Mouse (Mus musculus) cerebellum, adult 2 months (tissue): ENCODE measurements around the gene a. TPM values are rescaled to one million over a fixed set of nuclear protein-coding genes. Genes with fewer than 3 reads are reported as not detected.

ENCODE experiments used
- DNase-seq, 2 experiments: peaks; one replicate each; pipeline ENCODE4 v3.0.0; 2021
- H3K27ac ChIP-seq: fragments of 200-500 bp; 2 replicates; pipeline ENCODE4 v1.5.1; 2012; ENCODE audit warnings: low read length, control low read depth, inconsistent platforms; ENCODE audit not compliant: insufficient read depth
- H3K27me3 ChIP-seq: fragments of 200-500 bp; 2 replicates; pipeline ENCODE4 v1.6.1; 2012; ENCODE audit warnings: inconsistent platforms, mild to moderate bottlenecking, low read length, moderate library complexity; ENCODE audit not compliant: control insufficient read depth, insufficient read depth
- H3K4me1 ChIP-seq: fragments of 200-500 bp; 2 replicates; pipeline ENCODE4 v1.6.1; 2011; ENCODE audit warnings: low read length; ENCODE audit not compliant: control insufficient read depth, insufficient read depth
- H3K4me3 ChIP-seq: fragments of 200-500 bp; replicated peaks from 2 replicates; pipeline ENCODE3; 2011; ENCODE audit warnings: mild to moderate bottlenecking, low read depth, low read length, control low read depth; ENCODE audit not compliant: insufficient read depth
- CTCF ChIP-seq: fragments of 200-500 bp; IDR thresholded peaks from 2 replicates; pipeline ENCODE4 v1.5.1; 2011; ENCODE audit warnings: low read depth, mild to moderate bottlenecking, control low read depth, low read length, moderate library complexity, borderline replicate concordance; ENCODE audit not compliant: insufficient read depth
- POLR2A ChIP-seq: fragments of 200-500 bp; IDR thresholded peaks from 2 replicates; pipeline ENCODE4 v1.6.1; 2011; ENCODE audit warnings: low read length, control low read depth, borderline replicate concordance; ENCODE audit not compliant: insufficient read depth
- WGBS: fragments of 180-500 bp; shearing (Covaris S2); methylation state at CpG from one replicate; pipeline ENCODE4 v1.1.7; 2018; 5-methylcytosine and 5-hydroxymethylcytosine counted together
- polyA plus RNA-seq: library from polyadenylated mRNA; depleted of rRNA; stranded (reverse); fragments of >200 nt; gene quantifications from 2 replicates; pipeline ENCODE4 v1.2.3, GENCODE M21; 2012

Gene a
- polyA plus RNA-seq, 1 experiment: 0.28 TPM

DNA sequence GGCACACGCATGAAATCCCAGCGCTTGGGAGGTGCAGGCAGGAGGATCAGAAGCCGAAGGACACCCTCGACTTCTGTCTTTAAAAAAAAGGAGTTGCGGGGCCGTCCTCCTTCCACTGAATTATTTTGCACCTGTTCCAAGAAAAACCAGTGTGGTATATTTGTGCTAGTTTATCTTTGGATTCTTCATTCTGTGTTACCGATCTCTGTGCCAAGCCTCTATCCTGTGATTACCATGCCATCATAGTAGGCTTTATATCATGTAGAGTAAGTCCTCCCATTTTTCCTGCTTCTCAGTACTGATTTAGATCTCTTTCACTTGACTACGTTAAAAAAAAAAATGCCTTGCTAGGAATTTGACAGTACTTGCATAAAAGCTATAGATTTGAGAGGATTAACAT lies 19.6 kb upstream of the a start:
- Histone ChIP-seq H3K27ac (no peak overlapping the region), H3K4me3 (no peak overlapping the region), H3K4me1 (no peaks in the 10 kb centered on the region), H3K27me3 (no peaks in the 10 kb centered on the region)
- WGBS: 78% methylated on average over 8 of the region's 8 CpGs
- no peak for TF ChIP-seq CTCF
- no peak for TF ChIP-seq POLR2A
- no peak for DNase-seq

- TF ChIP-seq CTCF: no peak
- no peak for TF ChIP-seq POLR2A
- WGBS: 91% methylated on average over 1 of the region's 1 CpGs
Observed at GRCm38 (mm10) chr2:154774032-154774431, 17.2 kb upstream of the a start.

DNA sequence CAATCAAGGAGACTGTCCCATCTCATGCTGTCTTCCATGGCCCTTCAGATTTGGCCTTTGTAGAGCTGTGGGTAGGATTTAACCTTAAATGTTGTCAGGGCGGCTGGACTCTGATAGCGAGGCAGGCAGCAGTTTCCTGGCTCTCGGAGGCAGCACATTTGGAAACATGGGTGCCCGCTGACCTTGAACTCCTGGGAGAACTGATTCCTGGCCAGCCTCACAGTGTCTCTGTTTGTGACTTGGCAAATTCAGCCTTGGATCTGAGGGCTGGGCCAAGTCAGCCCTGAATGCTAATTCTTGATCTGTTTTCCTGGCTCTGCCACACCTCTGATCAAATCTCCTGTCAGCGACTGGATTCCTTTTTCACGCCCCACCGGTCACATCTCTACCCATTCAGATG lies 14.7 kb upstream of the a start:
- H3K27me3 ChIP-seq: no peaks in the 10 kb centered on the region
- no peak overlapping the region for H3K4me3 ChIP-seq
- WGBS: 50% methylated on average over 7 of the region's 7 CpGs
- no peak for DNase-seq
- no peaks in the 10 kb centered on the region for H3K4me1 ChIP-seq
- no peak overlapping the region for H3K27ac ChIP-seq
- TF ChIP-seq POLR2A: no peak
- TF ChIP-seq CTCF: no peak

More at GRCm38 (mm10) chr2:154774032-154774431, 17.2 kb upstream of the a start:
- no peak overlapping the region for H3K27ac ChIP-seq
- no peaks in the 10 kb centered on the region for H3K27me3 ChIP-seq
- H3K4me3 ChIP-seq: no peak overlapping the region
- no peaks in the 10 kb centered on the region for H3K4me1 ChIP-seq
- no peak for DNase-seq

DNA sequence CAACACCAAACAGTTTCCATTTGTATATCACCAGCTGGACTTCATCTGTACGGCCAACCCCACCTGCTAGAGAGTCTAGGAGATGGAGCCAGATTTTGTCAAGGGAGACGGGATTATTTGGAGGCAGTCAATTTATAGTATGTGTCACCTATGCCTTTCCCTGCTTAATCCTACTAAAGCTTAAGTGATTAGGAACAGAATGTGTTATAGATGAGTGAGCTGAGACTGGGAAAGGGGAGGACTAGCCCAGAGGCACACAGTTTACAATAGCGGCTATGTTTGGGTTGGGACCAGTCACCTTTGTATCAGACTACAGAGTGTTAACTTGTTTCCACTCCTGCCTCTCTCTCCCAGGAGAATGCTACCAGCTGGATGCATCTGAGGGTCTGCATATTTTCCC lies 11.6 kb upstream of the a start:
- no peak overlapping the region for H3K27ac ChIP-seq
- no peak for TF ChIP-seq POLR2A
- TF ChIP-seq CTCF: no peak
- no peaks in the 10 kb centered on the region for H3K27me3 ChIP-seq
- H3K4me1 ChIP-seq: no peaks in the 10 kb centered on the region
- 64% methylated on average over 3 of the region's 3 CpGs for WGBS
- no peak for DNase-seq
- H3K4me3 ChIP-seq: no peak overlapping the region

- no peaks in the 10 kb centered on the region for H3K27me3 ChIP-seq
- TF ChIP-seq CTCF (no peak), POLR2A (no peak)
- no peaks in the 10 kb centered on the region for H3K4me1 ChIP-seq
- H3K4me3 ChIP-seq: no peak overlapping the region
- no peak overlapping the region for H3K27ac ChIP-seq
- 43% methylated on average over 4 of the region's 4 CpGs for WGBS
- DNase-seq: peak in 1 of 2 experiments; percentile 45
Observed at GRCm38 (mm10) chr2:154782361-154782760, 8.8 kb upstream of the a start.

DNA sequence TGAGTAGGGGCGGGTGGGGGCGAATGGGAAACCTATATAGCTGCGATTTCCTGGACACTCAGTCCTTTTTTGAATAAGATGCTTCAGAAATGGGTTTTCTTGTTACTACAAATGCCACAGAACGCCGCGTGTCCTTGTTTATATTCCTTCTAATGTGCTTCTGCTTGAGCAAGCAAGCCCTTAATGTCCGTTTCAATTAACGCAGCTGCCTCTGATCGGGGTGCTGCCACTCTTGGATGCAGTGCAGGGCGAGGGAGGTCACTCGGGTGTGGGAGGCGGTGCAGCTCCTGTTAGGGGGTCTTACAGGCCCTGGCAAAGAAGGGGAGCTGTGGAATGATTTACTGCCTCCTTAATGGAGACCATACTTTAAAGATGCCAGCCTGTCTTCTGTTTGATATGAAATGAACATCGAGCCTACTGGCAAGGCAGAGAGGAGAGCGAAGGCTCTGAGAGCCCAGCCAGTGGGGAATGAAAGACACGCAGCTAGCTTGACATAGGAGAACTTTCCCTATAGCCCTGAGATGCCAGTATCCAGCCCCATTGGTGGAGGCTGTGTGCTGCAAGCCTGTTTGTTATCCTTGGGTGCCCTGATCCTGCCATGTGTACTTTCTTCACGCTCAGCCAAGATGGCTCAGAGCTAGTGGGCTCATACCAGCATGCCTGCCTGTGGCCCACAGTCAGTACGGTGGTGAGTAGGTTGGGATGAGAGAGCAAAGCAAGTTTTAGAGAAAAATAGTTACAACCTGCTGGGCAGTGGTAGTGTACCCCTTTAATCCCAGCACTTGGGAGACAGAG lies 8.1 kb upstream of the a start:
- no peak for DNase-seq
- TF ChIP-seq CTCF (no peak), POLR2A (no peak)
- H3K4me1 ChIP-seq: no peaks in the 10 kb centered on the region
- H3K4me3 ChIP-seq: no peak overlapping the region
- no peaks in the 10 kb centered on the region for H3K27me3 ChIP-seq
- 52% methylated on average over 17 of the region's 17 CpGs for WGBS
- no peak overlapping the region for H3K27ac ChIP-seq

GRCm38 (mm10) chr2:154785284-154785683 lies 5.9 kb upstream of the a start:
- 66% methylated on average over 3 of the region's 3 CpGs for whole genome bisulfite sequencing
- TF ChIP-seq CTCF (no peak), POLR2A (no peak)
- Histone ChIP-seq H3K4me3 (no peak overlapping the region), H3K27ac (no peak overlapping the region), H3K4me1 (no peaks in the 10 kb centered on the region), H3K27me3 (no peaks in the 10 kb centered on the region)
- no peak for DNase-seq

DNA sequence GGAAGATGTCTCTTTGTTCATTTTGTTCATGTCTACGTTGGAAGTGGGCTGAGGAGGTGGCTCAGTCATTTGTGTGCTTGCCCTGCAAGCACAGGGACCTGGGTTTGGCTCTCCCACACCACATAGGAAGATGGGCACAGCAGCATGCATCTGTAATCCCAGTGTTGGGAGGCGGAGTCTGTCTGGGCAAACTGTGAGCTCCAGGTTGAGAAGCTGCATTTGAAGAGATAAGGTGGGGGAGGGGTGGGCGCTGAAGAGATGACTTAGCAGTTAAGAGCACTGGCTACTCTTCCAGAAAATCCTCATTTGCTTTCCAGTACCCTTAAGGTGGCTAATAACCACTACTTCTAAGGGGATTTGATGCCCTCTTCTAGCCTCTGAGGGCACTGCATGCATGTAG lies 5.0 kb upstream of the a start:
- Histone ChIP-seq H3K4me1 (no peaks in the 10 kb centered on the region), H3K4me3 (no peak overlapping the region), H3K27ac (no peak overlapping the region), H3K27me3 (no peaks in the 10 kb centered on the region)
- no peak for DNase-seq
- TF ChIP-seq CTCF: no peak
- no peak for TF ChIP-seq POLR2A
- WGBS: 77% methylated on average over 3 of the region's 3 CpGs
